Mouse (Mus musculus): Measurements from ENCODE around the gene Dna2. TPM values are rescaled to one million over a fixed set of nuclear protein-coding genes. Genes with fewer than 3 reads are reported as not detected.

Gene Dna2
- polyA plus RNA-seq (2017; shearing (Covaris generic)): 0.52 TPM

DNA sequence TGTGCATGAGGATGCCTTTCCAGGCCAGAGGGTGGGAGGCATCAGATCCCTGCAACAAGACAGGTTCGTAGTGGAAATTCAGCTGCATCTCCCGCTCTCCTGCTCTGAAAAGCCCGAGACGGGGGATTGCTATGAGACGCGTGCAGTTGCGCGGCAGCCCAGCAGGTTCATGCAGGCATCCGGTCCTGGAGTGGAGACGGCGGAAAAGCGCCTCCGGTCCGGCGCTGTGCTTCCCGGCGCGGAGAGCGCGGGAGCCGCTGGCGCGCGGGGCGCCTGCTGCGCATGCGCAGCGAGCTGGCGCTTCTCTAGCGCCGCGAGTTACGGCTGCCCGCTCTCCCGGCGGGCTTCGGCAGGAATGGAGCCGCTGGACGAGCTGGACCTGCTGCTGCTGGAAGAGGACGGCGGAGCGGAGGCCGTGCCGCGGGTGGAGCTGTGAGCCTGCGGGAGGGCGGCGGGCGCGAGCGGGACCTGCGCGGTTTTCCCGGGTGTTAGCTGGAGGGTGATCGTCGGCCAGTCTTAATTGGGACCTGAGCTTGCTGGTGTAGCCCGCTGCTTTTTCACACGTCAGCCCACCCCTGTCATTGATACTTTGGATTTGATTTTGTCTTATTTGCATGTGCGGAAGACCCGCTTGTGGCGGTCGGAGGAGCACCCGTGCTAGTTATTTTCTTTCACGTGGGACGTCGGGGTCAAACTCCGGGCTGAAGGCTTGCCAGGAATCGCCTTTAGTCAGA is at the start of gene Dna2:
Dna2 (plus strand) TSS at position 289 of the 734 bp plus-strand sequence.

GRCm38 (mm10) chr10:62908896-62909295 is 37.9 kb upstream of the Dna2 start, which contains the start of gene Tet1:
Gene Tet1, minus strand, starts transcription at chr10:62908996.

DNA sequence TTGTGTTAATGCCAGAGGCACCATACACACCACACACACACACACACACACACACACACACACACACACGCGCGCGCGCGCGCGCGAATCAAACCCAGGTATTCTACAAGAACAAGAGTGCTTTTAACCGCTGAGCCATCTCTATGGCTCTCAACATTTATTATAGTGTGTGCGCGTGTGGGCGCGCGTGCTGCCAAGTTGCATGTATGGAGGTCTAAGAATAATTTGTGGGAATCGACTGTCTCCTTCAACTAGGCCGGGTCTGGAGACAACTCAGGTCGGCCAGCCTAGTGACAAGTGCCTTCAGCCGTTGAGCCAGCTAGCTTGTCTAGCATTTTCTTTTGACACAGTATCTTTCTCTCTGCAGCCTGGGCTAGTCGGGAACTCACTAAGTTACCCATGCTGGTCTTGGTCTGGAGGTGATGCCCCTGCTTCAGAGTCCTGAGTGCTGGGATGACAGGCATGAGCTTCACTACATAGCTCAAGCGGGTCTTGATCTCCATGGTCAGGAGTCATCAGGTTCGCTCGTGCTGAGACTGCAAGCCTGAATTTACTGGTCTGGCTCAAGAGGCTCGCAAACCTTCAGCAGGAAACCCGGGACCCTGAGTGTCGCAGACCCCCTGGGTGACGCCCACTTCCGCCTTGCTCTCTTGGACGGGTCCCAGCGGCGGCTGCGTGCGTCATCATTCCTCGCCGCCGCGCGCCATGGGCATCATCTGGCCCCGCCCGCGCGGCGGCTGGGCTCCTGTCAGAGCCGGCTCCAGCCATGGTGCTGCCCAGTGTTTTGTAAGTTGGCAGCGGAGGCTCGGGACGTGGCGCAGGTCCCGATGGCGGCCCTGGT is 26.7 kb upstream of the Dna2 start, which contains the start of gene Slc25a16:
Slc25a16 (plus strand) TSS at position 709 of the 841 bp plus-strand sequence.

DNA sequence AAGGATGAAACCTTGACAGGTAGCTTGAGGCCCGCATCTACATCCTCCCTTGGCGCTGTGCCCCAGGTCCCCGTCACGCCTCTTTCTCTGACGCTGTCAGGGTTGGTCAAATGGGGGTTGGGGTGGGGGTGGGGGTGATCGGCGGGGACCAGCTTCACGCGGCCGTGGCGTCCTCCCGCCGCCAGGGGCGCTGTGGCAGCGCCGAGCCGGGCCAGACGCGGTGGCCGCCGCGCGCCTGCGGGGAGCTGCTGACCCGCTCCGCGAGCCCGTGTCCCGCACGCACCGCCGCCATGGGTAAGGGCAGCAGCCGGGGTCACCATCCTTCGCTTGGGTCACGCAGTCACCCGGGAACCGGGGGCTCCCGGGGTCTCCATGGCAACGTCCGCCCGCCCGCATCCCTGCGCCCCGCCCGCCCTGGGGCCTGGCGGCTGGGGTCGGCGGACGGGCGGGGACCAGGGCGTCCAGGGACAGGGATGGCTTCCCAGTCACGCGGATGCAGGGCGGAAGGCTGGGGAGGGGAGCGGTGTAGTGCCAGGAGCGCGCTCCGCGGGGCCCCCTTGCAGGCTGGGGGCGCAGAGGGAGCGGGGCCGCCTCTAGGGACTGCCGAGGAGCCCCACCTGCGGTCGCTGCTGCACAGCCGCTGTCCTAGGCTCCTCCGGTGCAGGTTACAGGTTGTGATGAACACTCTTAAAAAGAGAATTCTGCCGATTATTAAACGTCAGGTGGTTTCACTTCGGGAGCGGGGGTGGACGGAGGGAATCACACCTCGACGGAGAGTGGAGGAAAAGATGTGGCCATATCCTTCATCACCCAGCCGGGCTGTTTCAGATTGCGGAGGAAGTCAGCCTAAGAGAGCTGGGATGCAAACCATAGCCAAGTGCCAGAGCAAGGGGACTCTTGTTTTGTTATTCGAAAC is 33.5 kb downstream of the Dna2 start, which contains the start of gene Rufy2:
Rufy2 (plus strand) TSS at position 185 of the 916 bp plus-strand sequence.

Other genes starting within 250 kb of the Dna2 start
- 0.52 TPM for gene Stox1, start 220.9 kb upstream of the Dna2 start, polyA plus RNA-seq (2017; shearing (Covaris generic))
- gene Ccar1, start 154.7 kb upstream of the Dna2 start, polyA plus RNA-seq (2017; shearing (Covaris generic)): 150 TPM
- 12.8 TPM for gene Tet1, start 38.0 kb upstream of the Dna2 start, polyA plus RNA-seq (2017; shearing (Covaris generic))
- gene Slc25a16, start 26.4 kb upstream of the Dna2 start, polyA plus RNA-seq (2017; shearing (Covaris generic)): 10.3 TPM
- gene Rufy2, start 33.2 kb downstream of the Dna2 start, polyA plus RNA-seq (2017; shearing (Covaris generic)): 41.7 TPM
- gene Hnrnph3, start 77.2 kb downstream of the Dna2 start, polyA plus RNA-seq (2017; shearing (Covaris generic)): 75.9 TPM
- 2.0 TPM for gene Pbld2, start 77.3 kb downstream of the Dna2 start, polyA plus RNA-seq (2017; shearing (Covaris generic))
- gene Pbld1, start 113.1 kb downstream of the Dna2 start, polyA plus RNA-seq (2017; shearing (Covaris generic)): not detected
- not detected for gene Atoh7, start 152.6 kb downstream of the Dna2 start, polyA plus RNA-seq (2017; shearing (Covaris generic))